Mouse (Mus musculus): ENCODE results near the gene Snrnp70.
A peak's percentile ranks its signal among the peaks of the same experiment; 100 is the strongest.

Snrnp70 gene

GRCm38 (mm10) chr7:45338161-45338911 is 57.2 kb downstream of the Snrnp70 start:
- DNase-seq (ENCODE audit: low spot score in 2 of 2) = peak; percentile 64 to 69

DNA sequence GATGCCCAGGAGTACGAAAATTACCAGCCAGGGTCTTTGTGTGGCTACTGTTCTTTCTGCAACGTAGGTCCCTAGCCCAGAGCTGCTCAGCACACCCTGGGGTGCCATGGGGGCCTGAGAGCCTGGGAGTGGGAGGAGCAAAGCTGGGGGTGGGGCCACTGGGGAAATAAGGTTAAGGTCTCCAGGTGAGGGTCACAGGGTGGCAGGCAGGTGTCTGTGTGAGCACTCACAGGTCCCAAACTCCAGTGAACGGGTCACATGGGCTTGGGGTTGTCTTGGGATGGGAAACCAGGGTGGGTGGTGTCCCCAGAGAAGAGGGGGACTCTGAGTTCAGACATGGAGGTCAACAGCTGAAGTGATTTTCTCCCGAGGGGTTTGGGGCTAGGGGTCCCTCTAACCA is 58.1 kb downstream of the Snrnp70 start:
- DNase-seq (ENCODE audit: low spot score in 2 of 2) = peak in 1 of 2 experiments; percentile 51

DNA sequence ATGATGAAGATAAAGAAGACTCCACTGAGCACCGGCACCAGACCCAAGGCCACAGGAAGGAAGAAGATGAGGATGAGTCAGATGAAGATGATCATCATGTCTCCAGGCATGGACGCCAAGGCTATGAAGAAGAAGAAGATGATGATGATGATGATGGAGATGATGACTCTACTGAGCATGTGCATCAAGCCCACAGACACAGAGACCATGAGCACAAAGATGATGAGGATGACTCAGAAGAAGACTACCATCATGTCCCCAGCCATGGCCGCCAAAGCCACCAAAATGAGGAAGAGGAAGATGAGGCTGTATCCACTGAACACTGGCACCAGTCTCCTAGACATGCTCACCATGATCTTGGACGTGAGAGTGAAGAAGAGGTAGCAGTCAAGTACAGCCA is 59.2 kb downstream of the Snrnp70 start:
- DNase-seq (ENCODE audit: low spot score in 2 of 2) = no peak

GRCm38 (mm10) chr7:45335056-45335455 is 60.5 kb downstream of the Snrnp70 start, which contains the start of gene Hrc:
Hrc (plus strand) TSS chr7:45335290.
- peak in 1 of 2 experiments; percentile 50 for DNase-seq (ENCODE audit: low spot score in 2 of 2)

GRCm38 (mm10) chr7:45334605-45335004 is 60.9 kb downstream of the Snrnp70 start:
- DNase-seq (ENCODE audit: low spot score in 2 of 2) = no peak

DNA sequence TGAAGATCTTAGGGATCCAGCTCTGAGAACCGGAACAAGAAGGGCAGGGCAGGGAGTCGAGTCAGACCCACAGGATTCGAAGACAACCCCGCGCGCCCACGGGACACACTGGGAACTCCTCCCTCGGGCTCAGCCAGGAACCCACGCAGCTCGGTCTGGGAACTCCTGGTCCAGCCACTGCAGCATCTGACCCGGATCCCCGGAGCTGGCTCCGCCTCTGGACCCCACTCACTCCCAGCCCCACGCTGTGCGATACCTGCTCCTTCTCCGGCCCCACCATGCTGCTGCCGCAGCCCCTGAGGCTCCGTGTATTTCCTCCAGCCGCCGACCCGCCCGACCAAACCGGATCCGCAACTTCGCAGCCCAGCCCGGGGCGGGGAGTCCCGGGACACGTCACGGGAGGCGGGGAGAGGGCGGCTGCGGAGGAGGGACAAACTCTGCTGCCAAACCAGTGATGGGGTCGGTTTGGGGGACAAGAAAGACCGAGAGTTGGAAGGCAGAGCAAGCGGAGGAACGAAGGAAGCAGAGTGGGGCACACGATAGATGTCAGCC is 62.0 kb downstream of the Snrnp70 start, which contains the start of gene Trpm4:
Gene Trpm4, minus strand, starts transcription at position 350 of the 552 bp plus-strand sequence.
- DNase-seq (ENCODE audit: low spot score in 2 of 2) = peak; percentile 87 to 89

- DNase-seq (ENCODE audit: low spot score in 2 of 2) = peak; percentile 65 to 70
These were observed 62.7 kb downstream of the Snrnp70 start for GRCm38 (mm10) chr7:45332685-45333425.

- no peak for DNase-seq (ENCODE audit: low spot score in 2 of 2)
These were observed 64.0 kb downstream of the Snrnp70 start for GRCm38 (mm10) chr7:45331502-45331901.

DNA sequence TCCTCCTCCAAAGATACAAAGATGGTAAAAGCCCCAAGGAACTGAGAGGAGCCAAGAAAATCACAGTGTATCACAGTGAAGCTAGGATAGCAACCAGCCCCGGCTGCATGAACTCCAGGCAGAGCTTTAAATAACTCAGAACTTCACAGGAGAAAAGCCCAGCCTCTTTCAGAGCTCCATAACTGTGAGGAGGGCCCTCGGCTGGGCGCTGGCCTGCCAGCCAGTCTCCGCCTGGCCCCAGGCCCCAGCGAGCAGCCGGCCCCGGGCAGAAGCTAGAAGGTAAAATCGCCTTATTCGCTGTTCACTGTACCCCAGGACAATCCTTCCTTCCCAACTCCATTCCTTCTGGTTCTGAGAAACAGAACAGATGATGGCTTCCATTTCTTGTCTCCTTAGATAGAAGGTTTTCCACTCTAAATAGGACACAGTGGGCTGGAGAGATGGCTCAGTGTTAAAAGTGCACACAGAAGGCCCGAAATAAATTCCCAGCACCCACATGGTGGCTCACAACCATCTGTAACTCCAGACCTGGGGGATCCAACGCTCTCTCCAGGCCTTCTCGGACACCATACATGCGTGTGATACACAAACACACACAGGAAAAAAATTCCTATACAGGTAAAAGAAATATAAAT is 66.6 kb downstream of the Snrnp70 start:
- DNase-seq (ENCODE audit: low spot score in 2 of 2) = peak in 1 of 2 experiments; percentile 57

Measured in right cerebral cortex, postnatal 10 days (tissue).